Mouse (Mus musculus) T-helper 17 cell (primary cell): ENCODE measurements at regions not wholly inside any gene's neighbourhood (a gene's known extent, or its start where the extent isn't known, plus 50 kb on each side); places are given as distances from the start of the nearest gene placed in this dataset.

Source experiments
- in situ Hi-C, 2 experiments: fragments of 300-600 bp; cut with MboI, MseI; formaldehyde crosslinking; loops; 1 replicate in 1 of 2; 2 replicates in 1 of 2; pipeline ENCODE4 v1.15.1; 2025; ENCODE audit warnings: high pct_unique_total_duplicates in 2 of 2

- in situ Hi-C loops, result no loop called here
Measured at GRCm38 (mm10) chr1:34738386-34739067, 104.3 kb downstream of the Fam168b start.

GRCm38 (mm10) chr1:34739621-34740020 is 103.2 kb downstream of the Fam168b start:
- in situ Hi-C loops, result loop anchor here in 1 of 2 experiments (5.0 kb wide), 1 partner anchor 158 kb away; no protein-coding TSS in a partner anchor

- in situ Hi-C loops, result loop anchor here in 1 of 2 experiments (5.0 kb wide), 1 partner anchor 156 kb away; no protein-coding TSS in a partner anchor
Measured at GRCm38 (mm10) chr1:34740891-34741290, 102.0 kb downstream of the Fam168b start.

- in situ Hi-C loops, result loop anchor here in 1 of 2 experiments (5.0 kb wide), 1 partner anchor 155 kb away; no protein-coding TSS in a partner anchor
Measured at GRCm38 (mm10) chr1:34742234-34742633, 100.6 kb downstream of the Fam168b start.

- in situ Hi-C loops, result no loop called here
Measured at GRCm38 (mm10) chr1:34745881-34746280, 97.0 kb downstream of the Fam168b start.

- in situ Hi-C loops, result no loop called here
Measured at GRCm38 (mm10) chr1:34749161-34750040, 93.5 kb downstream of the Fam168b start.

GRCm38 (mm10) chr1:34750061-34751054 is 92.5 kb downstream of the Fam168b start:
- in situ Hi-C loops, result no loop called here

GRCm38 (mm10) chr1:34751128-34751527 is 91.7 kb downstream of the Fam168b start:
- in situ Hi-C loops, result no loop called here

- in situ Hi-C loops, result no loop called here
Measured at GRCm38 (mm10) chr1:34753581-34753980, 89.3 kb downstream of the Fam168b start.

- in situ Hi-C loops, result no loop called here
Measured at GRCm38 (mm10) chr1:34760547-34760946, 82.3 kb downstream of the Fam168b start.

- in situ Hi-C loops, result no loop called here
Measured at GRCm38 (mm10) chr1:34761436-34761835, 81.4 kb downstream of the Fam168b start.

GRCm38 (mm10) chr1:34761870-34762269 is 81.0 kb downstream of the Fam168b start:
- in situ Hi-C loops, result no loop called here
